Mouse (Mus musculus) bone marrow macrophage, adult 2 months (primary cell): ENCODE results near the gene Stoml3.

Experiments
- CTCF ChIP-seq: IDR thresholded peaks from 2 replicates; pipeline ENCODE4 v1.5.1; 2012; ENCODE audit warnings: low read depth, mild to moderate bottlenecking, low read length, moderate library complexity
- POLR2A ChIP-seq: IDR thresholded peaks from 2 replicates; pipeline ENCODE4 v1.6.1; 2012; ENCODE audit warnings: mild to moderate bottlenecking, low read depth, low read length, borderline replicate concordance

DNA sequence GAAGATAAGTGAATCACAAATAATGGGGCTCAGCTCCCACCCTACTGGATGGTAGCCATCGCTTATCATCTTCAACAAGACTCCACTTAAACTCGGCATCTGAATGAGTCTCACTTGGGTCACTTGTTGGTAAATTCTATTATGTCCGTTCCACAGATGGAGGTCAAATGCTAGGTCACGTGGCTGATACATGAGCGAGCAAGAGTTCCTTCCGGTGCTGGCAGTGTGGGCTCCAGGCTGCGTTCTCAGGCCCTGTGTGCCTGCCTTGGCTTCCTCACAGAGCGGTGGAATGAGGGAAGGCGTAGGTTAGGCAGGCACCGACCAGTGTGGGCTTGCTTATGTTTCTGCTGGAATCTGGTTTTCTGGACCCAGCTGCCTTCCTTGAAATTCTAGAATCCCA, 1.9 kb upstream of the Stoml3 start:
- TF ChIP-seq POLR2A = no peak
- no peak for TF ChIP-seq CTCF
